Mouse (Mus musculus) E14TG2a.4 (cell line): ENCODE measurements around the gene Gm5089.

ENCODE experiments used
- CTCF ChIP-seq: conservative IDR thresholded peaks from 2 replicates; pipeline ENCODE4 v1.5.1; 2014; ENCODE audit warnings: low read length
- POU5F1 ChIP-seq: IDR thresholded peaks from 2 replicates; pipeline ENCODE4 v1.6.1; 2014; ENCODE audit warnings: low read length, borderline replicate concordance

DNA sequence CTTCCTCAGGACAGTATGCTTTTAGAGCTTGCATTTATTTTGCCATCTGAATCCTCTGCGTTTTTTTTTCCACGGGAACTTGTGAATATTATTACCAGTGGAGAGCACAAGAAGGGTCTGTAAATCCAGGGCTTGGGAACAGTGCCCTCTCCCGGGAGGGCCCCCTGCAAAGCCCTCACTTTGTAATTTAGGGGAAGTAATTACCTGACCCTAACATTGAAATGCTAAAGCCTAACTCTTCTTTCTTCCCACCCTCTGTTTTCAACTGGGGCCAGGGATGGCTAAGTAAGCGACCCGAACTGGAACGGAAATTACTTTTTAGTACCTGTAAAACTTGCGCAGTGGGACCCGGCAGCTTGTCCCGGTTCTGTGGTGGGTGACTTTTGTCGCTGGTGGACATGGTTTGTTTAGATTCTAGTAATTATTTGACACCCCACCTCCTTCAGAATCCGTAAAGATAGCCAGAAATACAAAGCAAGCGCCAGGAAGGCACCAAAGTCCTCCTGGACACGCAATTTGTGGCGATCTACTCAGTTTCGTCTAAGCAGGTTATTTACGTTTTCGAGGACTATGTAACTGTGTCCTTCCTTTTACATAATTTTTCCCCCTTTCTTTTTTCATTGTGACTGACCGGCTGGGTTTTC, 44.9 kb downstream of the Gm5089 start:
- TF ChIP-seq CTCF, result peak; percentile 9; the same call in 1 of the 2 replicates
- TF ChIP-seq POU5F1, result no peak
